Mouse (Mus musculus) adrenal gland, postnatal 36 days (tissue): ENCODE results near the gene Stx6. TPM values are rescaled to one million over a fixed set of nuclear protein-coding genes. Genes with fewer than 3 reads are reported as not detected.

Experiments
- DNase-seq, 2 experiments: peaks; one replicate each; pipeline ENCODE4 v3.0.0; 2021; ENCODE audit warnings: mixed read lengths in 1 of 2
- total RNA-seq, 2 experiments: library from RNA; stranded (reverse); gene quantifications; 2 replicates each; pipeline ENCODE4 v1.2.3; 2021

Stx6 gene
- total RNA-seq, 2 experiments from 2014 or later: 53.6 to 57.3 TPM

DNA sequence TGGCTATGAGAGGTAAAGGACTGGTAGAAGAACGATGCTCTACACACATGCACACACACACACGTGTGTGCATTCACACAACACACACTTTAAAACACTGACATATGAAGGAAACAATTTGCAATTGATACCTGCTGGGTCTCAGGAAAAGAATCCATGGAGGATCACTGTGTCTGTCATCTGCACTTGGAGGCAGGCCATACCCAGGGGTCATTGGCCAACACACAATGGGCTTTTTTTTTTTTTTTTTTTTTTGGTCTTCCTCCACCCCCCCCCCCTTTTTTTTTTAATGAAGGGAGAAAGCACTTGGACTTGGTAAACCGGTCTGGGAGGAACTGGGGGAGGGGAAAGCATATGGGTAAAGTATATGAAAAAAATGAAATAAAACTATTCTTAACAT, 49.3 kb downstream of the Stx6 start:
- no peak for DNase-seq

DNA sequence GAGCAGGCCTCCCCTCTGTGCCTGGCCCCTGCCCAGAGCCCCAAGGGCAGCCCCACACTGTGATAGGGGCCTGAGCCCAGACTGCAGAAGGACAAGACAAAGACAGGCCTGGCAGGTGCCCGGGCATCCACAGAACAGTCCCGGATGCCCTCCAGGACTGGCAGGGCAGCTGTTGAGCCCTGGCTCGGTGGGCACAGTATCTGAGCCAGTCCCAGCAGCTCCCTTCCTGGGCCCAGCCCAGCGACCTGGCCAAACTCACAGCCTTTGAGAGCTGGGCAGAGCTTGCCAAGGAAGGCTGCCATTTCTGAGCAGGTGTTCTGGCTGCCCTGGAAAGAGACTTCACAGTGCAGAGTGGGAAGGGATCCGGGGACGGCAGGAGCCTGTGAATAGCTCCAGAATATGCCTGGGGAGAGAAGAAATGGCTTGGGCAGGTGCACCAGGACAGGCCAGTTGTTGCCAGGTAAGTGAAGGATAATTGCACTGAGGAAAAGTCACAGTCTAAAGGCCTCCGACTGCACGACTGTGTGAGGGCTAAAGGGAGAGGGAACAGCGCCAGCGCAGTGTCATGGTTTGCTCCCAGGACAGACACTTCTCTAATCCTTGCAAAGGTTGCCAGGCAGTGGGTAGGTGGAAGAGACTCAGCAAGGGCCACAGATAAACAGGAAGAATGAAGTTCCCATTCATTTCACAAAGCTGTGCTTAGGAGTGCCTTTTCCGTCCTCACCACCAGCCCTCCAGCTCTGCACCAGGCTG, 51.7 kb downstream of the Stx6 start:
- no peak for DNase-seq

DNA sequence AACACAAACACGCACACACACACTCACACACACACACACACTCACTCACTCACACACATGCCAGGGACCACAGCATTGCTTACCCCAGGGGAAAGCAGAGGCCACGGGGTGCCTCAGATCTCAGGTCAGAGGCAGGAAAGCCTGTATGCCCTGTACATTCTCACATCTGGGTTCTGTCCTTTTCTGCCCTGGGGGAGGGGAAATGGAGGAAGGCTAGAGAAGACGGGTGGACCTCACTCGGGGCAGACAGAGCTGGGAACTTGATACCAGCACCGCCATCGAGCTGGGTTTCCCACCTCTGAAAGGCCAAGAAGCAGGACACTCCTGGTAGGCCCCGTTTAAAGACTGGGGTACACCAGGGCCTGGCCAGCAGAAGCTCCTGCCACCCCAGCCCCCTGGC, 52.5 kb downstream of the Stx6 start:
- no peak for DNase-seq

DNA sequence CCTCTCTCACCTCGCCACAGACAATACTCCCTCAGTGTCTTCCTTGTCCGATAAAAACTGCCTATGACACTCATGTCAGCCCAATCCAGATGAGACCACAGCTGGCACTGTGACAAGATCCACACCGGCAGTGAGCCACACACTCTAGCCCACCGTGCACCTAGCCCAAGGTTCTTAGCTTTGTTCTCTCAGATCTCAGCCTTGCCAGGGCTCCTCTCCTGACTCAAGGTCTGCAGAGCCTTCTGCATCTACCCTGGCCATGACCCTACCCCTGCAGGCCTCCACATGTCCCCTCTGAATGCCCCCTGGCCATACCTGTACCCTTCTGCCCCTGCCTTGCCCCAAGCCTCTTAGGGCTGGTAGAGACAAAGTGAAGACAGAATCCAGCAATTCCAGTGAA, 53.6 kb downstream of the Stx6 start:
- DNase-seq: peak in 1 of 2 experiments; percentile 49

DNA sequence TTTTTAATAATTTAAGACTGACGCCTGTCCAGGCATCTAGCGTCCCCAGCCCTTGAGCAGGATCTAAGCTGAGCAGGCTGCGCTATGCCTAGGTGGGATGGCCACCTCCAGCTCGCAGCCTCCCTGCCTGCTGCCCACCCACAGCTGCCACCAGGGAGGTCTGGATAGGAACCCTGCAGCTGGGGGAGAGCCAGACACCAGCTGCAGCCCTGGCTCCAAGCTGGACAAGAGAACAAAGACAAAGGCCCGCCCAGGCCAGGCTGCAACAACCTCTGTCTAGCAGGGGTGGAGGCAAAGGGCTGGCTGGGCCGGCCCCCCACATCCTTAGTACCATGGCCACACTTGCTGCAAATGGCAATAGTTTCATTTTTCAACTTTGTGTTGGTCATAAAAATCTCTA, 54.0 kb downstream of the Stx6 start:
- DNase-seq: peak; percentile 48 to 64

DNA sequence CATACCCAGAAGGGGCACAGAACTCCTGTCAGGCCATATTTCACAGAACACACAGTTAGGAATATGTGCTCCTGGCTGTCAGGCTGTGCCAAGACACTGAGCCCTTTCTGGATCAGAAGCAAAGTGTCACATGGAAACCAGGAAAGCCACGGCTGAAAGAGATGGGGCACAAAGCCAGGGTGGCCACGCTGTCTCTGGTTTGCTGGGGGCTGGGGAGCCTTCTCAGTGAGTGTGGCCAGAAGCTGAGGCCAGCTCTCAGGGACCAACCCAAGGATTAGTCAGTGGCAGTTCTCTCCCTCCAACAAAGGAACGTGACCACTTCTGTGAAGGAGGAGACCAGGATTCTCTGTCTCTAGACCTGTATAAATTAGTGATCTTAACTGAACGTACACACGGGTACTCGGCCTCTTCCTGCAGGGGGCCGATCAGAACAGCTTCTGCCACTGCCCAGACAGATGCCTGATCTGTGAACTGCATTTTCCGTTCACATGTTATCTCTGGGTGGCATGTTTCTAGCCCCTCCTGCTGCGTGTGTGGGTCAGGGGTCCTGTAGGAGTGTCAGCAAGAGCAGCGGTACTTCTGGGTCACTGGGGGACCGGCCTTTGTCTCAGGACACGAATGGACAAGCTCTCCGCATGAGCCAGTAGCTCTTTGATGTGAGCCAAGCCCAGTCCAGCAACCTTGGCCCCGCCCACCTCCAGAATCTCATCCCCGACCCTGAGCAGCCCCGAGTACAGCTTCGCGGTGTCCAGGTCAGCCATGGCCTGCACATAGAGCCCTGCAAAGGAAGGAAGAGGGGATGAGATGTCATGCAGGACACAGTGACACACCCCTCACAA, 54.6 kb downstream of the Stx6 start:
- DNase-seq: peak; percentile 57 to 70

DNA sequence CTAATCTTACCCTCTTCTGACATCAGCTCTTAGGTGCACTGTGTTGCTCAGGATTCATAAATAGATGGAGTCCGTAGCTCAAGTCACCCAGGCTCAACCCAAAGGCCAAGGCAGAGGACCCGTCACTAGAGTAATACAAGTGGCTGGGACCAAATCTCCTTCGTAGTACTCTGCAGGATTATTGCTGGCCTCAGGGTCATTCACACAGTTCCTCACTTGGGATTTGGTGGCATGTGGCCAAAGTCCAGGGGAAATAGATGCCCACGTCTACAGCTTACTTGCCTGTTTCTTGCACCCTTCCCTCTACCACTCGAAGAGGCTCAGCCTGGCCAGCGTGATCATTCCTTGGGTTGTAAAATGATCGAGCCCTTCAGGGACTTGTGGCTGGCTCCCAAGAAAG, 55.4 kb downstream of the Stx6 start:
- DNase-seq: no peak

DNA sequence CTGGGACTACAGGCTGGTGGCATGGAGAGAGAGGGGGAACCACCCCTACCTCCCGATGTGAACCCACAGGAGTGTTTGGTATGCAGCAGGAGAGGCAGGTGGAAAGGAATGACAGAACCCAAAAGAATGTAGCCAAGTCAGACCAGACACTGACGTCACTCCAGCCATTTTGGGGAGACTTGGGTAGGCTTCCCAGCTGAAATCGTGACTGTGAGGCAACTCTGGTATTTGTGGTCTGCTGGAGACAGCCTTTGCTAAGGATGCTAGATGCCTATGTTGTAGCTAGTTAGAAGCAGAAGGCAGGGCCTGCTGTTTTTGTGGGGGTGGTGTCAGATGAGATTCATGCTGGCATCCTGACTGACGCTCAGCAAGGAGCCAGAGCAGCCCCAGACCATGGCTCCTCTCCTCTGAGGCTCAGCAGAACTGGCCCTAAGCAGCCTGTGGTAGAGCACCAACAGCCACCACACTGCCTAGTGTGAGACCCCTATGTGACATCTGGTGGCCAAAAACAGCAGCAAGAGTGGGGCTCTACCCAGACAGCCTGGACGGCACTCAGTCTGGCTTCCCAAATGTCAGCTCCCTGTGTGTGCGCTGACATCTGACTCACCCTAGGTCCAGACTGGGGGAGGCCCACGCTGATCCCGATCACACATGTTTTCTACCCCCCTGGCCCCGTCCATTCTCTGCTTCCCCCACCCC, 56.7 kb downstream of the Stx6 start:
- DNase-seq: no peak

DNA sequence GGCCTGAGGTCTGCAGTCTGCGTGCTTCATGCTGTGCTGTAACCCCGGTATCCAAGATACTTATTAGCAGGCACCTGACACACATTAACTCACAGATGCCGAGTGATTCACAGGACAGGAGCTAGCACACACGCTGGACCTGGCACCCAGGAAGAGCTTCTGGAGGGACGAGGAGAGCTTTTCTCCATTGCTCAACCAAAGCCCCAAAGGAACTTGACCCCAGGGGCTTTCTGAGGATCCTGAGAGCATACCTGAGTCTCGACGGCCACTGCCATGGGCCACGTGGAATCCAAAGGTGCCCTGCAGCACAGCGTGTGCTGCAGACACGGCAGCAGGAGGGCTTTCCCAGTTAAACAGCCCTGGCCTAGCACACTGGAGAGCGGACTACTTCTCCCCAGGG, 57.8 kb downstream of the Stx6 start:
- no peak for DNase-seq

DNA sequence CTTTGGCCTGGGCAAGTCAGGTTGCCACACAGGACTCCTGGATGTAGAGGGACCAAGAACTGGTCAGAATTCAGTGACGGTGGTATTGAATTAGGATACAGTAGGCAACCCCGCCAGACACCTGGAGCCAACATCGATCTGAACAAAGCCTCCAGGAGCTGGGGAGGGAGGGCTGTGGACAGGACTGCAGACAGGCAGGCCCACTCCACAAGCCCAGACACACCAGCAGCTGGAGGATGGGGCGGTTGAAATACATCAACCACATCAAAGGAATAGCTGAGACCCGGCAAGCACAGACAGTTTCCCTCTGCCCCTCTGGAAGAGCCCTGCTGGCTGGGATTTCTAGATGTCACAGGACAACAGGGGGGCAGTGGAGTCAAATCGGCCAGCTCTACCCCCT, 58.3 kb downstream of the Stx6 start:
- no peak for DNase-seq

DNA sequence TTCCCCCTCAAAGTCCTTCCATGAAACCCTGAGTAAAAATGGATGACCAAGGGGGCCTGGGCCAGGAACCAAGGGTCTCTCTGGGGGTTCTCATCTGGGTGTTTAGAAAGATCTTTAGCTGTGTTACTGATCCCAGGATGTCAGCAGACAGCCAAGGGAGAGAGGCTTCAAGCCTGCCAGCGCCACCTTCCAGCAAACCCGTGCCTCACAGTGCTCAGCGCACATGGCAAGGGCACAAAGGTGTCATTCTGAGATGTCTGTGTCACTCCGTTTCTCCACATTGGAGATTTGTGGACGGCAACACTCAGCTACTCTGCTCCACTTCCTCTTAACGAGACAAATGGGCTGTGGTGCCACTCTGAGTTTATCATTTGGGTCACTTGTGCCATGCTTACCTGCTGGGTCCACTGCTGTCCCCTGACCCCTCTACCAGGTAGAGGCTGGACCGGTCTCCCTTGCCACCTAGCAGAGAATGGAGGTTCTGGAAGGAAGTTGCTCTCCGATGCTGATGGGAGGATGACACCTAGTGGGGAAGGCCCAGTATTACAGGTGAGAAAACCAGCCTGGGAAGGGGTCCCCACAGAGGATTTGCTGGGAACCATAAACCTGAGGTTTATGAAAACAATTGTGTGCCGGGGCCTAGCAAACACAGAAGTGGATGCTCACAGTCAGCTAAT, 59.5 kb downstream of the Stx6 start:
- DNase-seq: peak in 1 of 2 experiments; percentile 55

DNA sequence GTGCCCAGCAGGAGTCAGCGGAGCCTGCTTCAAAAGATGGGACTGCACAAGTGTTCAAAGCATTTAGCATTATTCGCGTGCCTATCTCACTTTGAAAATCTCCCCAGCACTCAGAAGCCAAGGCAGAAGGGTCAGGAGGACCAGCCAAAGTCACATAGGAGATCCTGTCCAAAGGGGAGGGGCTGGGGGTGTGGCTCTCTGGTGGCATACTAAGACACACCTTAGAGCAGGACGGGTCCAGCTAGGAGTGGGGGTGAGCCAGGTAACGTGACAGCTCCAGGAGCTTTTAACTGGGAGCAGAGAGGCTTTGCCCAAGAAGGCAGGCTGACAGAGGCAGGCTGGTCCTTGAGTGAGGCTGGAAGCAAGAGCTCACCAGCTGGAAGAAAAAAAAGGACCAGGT, 60.4 kb downstream of the Stx6 start:
- no peak for DNase-seq

DNA sequence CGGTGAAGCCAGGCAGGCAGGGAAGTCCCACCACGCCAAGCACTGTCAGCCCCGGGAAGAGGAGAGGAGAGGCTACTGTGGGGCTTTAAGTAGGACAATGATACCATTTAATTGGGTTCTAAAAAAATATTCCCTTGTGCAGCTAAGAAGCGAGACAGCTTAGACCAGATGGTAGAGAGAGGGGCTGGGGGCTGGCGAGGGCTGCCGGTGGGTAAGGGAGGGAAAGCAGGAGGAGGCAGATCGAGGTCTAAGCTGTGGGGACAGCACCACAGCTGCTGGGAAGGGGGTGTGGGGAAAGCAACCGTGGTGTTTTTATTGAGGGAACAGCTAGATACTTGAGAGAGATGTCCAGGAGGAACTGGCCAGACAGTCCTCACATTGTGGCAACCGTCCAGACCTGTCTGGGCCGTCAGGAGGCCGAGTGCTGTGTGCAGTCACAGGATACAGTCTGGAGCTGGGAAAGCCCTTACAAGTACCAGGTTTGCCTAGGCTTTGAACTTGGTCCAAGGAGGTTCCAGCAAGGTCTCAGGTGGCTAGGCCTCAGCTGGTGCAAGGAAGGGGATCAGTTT, 63.7 kb downstream of the Stx6 start:
- no peak for DNase-seq

DNA sequence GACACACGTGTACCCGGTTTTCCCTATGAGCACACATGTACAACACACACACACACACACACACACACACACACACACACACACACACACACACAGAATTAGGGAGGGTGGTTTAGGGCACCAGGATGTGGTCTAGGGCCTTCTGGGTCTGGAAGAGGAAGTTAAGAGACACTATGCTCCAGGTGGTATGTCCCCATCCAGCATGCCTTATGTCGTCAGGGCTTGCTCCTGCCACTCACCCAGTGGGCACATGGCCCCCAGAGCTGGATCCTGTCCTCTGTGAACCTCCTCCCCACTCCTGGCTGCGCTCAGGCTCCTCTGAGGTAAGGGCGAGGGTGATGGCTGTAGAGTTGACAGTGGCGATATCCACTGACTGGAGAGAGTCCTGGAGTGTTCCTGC, 64.5 kb downstream of the Stx6 start:
- no peak for DNase-seq

DNA sequence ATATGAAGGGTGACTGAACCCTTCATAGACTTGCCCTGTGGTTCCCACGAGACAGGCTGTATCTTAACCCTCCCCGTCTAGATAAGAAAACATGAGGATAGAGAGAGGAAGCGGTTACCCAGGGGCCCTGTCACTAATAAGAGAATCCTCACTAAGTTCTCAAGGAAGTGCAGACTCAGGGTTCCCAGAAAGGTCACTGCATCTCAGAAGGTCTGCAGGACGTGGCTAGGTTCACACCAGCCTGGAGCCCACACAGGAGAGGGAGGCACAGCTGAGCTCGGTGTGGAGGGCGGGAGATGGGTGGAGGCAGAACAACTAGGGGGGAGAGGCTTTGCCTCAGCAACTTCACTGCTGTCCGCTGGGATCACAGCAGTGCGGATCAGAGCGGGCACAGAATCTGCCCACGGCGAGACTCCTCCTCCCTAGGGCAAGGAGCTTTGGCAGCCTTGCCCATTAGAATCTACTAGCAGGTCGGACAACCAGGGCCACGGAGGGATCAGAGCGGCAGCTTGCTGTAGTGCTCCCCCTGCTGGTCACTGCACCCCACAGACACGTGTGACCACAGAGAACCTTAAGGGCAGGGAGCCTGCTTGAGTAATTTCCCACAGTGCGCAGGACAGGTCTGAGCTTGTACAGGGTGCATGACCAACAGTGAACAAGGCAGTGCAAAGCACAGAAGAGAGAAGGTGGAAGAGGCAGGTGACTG, 65.5 kb downstream of the Stx6 start:
- DNase-seq: peak; percentile 88 to 94

DNA sequence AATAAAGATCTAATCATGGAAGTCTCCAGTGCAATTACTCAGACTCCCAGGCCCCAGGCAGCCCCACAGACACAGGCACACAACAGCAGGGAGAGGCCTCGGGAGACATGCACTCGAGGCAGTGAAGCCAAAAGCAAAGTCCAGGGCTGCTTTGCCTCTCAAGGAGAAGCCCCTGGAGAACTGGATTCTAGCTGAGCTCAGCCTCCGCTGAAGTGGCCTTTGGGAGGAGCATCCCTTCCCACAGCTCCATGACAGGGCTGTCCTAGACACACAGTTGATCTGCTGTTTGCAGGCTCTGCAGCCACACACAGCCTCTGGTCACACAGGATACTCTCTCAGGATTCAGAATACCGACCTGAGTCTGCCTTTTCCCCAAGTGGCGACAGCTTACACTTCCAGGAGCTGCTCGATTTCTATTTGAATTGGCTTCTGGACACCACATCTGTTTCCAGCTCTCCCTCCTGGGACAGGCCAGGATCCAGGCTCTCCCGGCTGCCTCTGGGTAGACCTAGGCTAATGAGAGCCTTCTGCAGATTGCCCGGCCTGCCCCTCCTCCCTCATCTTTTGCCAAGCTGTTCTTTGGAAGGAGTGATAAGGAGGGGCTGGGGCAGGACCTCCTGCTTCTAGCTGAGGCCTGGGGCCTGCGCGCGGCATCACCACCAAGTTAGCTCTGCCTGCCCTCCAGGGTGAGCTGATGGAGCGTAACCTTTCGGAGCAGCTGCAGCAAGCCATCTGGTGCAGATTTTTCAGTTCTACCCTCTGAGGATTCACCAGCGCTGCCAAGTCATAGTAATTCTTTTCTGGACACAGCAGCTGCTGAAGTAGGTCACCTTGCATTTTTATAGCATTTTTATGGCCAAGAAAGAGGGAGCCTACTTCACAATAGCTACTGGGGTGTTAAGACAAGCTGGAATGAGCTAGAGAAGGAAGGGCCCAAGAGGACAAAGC, 71.2 kb downstream of the Stx6 start:
- no peak for DNase-seq

DNA sequence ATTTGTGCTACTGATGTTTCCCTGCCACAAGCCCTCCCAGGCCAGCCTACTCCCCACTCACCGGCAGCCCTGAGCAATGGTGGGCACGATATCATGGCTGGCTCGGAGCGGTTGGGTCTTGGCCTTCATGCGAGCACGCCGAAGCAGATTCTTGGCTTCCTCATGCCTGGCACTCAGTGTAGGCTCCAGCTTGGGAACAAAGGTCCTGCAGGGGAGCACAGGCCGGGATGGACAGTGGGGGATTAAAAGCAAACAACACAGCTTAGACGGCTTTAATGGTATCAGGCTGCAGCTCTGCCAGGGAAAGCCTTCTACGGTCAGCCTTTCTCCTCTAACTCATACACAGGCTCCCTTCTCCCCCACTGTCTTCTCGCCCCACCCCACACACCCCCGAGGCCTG, 73.9 kb downstream of the Stx6 start:
- no peak for DNase-seq

DNA sequence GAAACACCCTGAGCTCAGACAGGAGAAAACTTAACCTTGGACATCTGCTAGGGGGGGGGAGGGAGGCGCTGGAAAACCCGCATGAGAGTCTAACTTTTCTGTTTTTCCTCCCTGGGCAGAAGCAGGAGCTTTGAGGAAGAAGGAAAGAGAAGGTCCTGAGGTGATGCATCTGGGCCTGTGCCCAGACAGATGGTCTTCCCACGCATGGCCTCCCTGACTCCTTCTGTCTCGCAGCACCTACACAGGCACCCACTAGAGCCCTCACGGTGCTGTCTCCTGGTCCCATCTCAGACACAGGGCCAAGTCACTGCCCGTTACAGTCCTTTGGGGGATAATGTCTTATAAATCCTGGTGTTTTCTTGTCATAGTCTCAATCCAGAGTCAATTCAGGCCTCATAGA, 74.3 kb downstream of the Stx6 start:
- DNase-seq: no peak

DNA sequence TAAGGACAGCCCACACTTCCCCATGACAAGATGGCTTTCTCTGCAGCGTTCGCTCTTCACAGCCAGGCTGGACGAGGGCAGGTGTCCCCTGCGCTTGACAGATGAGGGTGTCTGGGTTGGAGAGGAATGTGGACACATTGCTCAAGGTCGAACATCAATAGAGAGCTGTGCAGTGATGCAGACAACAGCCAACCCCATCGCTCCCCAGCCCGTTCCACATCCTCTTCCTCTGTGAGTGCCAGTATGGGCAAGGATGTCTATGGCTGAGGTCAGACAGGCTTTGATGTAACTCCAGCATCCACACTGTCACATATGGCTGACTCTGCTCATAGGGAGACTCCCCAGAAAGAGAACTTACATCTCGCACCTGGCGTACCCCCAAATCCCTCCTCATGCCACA, 74.9 kb downstream of the Stx6 start:
- DNase-seq: no peak

DNA sequence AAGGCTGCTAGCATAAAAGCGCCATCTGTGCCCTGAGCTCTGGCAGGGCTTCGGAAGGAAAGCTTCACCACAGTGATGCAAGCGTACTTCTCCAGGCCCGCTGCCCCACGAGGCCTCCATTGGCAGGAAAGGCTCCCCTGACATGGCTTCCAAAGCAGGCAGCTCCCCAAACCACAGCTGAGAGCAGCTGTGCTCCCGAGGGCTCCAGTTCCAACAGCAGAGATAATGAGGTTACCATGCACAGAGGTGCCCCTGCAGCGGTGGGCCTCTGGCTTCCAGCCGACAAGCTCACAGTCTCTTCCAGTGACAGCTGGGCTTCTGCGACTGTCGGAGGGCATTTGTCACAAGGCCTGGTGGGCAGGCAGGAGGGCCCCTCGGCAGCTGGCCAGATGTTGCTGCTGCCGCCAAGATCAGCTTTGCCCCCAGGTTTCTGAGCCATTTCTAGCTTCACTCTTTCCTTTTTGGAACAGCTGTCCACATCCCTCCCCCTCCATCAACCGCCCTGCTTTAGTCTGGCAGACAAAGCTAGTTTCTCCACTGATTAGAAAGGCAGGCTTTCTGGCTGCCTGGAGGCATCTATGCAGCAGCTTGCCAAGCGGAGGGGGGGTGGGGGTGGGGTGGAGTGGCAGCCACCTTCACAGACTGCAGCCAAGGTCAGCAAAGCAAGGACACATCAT, 75.6 kb downstream of the Stx6 start:
- DNase-seq: peak; percentile 59 to 69
